ENCODE assay signal across 36 mouse cellular contexts in genomic region chr15:9271876-9272275, GRCm38 (mm10). TPM values are rescaled to one million over a fixed set of nuclear protein-coding genes. Genes with fewer than 3 reads are reported as not detected.
DNase-seq lines count a peak whose midpoint lies in the region; ATAC-seq and TF ChIP-seq lines count a peak whose summit lies in the region.
"Had no signal": no experiment of that assay in that cellular context is flagged by ENCODE, and none has a peak within 500 bp of the region (broad histone marks: within the 10 kb centered on the region; RNA-seq: fewer than 3 reads in every experiment).

No protein-coding gene starts in this region.

- no peak overlapping the region for H3K4me3 ChIP-seq in heart, embryonic 12.5 days
- H3K4me3 ChIP-seq in CH12.LX (replicated peaks in 1 of 3; ENCODE audit: low read depth in 2 of 3, low read length in 2 of 3, poor library complexity in 1 of 3) (no peak overlapping the region), MEL (ENCODE audit: control insufficient read depth in 1 of 2, insufficient read depth in 1 of 2, low read depth in 2 of 2, low read length in 2 of 2) (no peak overlapping the region)
- no peak overlapping the region for H3K4me3 ChIP-seq in forebrain, embryonic 13.5 days
- H3K4me3 ChIP-seq: embryonic facial prominence, embryonic 15.5 days; forebrain, embryonic 15.5 days; gastrocnemius, adult 2 months; heart, embryonic 13.5 days had no signal

- no peaks in the 10 kb centered on the region for H3K4me1 ChIP-seq in heart, embryonic 12.5 days (replicated peaks)
- H3K4me1 ChIP-seq in CH12.LX (ENCODE audit: control insufficient read depth in 1 of 2, insufficient read depth in 2 of 2) (peaks cover 0 to 4% of the 10 kb centered on the region in 2 experiments; a peak in 2 of 4 replicates), MEL (ENCODE audit: control insufficient read depth in 1 of 2, insufficient read depth in 2 of 2, low read length in 2 of 2) (no peaks in the 10 kb centered on the region)
- H3K4me1 ChIP-seq in forebrain, embryonic 13.5 days: no peaks in the 10 kb centered on the region
- H3K4me1 ChIP-seq: embryonic facial prominence, embryonic 15.5 days; forebrain, embryonic 15.5 days; heart, embryonic 13.5 days had no signal

- H3K79me2 ChIP-seq in CH12.LX (replicated peaks; ENCODE audit: control insufficient read depth, extremely low read depth, insufficient read depth, poor library complexity, severe bottlenecking): no peaks in the 10 kb centered on the region
- H3K79me2 ChIP-seq in MEL (ENCODE audit: control insufficient read depth, insufficient read depth, low read length, poor library complexity): no peaks in the 10 kb centered on the region

- H3K36me3 ChIP-seq in heart, embryonic 12.5 days: no peaks in the 10 kb centered on the region
- H3K36me3 ChIP-seq in CH12.LX (replicated peaks in 1 of 2; ENCODE audit: control insufficient read depth in 1 of 2, insufficient read depth in 1 of 2, low read length in 1 of 2): no peaks in the 10 kb centered on the region
- H3K36me3 ChIP-seq in MEL (ENCODE audit: control insufficient read depth in 1 of 2, insufficient read depth in 2 of 2, low read length in 2 of 2): no peaks in the 10 kb centered on the region
- H3K36me3 ChIP-seq in forebrain, embryonic 13.5 days (ENCODE audit: poor library complexity, severe bottlenecking): no peaks in the 10 kb centered on the region
- H3K36me3 ChIP-seq: embryonic facial prominence, embryonic 15.5 days; forebrain, embryonic 15.5 days; heart, embryonic 13.5 days had no signal

- no peak for TF ChIP-seq POLR2A in CH12.LX (IDR thresholded peaks at IDR 0.05; ENCODE audit: low read depth, low read length)
- TF ChIP-seq POLR2A in MEL (IDR thresholded peaks at IDR 0.05; ENCODE audit: control insufficient read depth in 1 of 2, insufficient read depth in 1 of 2, low read depth in 1 of 2, low read length in 2 of 2, poor library complexity in 1 of 2): no peak

- no peak overlapping the region for H3K4me2 ChIP-seq in heart, embryonic 12.5 days
- no peak overlapping the region for H3K4me2 ChIP-seq in CH12.LX (ENCODE audit: insufficient read depth, low read depth, poor library complexity, severe bottlenecking)
- no peak overlapping the region for H3K4me2 ChIP-seq in forebrain, embryonic 13.5 days
- H3K4me2 ChIP-seq: embryonic facial prominence, embryonic 15.5 days; forebrain, embryonic 15.5 days; heart, embryonic 13.5 days; hindbrain, embryonic 14.5 days had no signal

- no peak for ATAC-seq in heart, embryonic 12.5 days (ENCODE audit: insufficient number of reproducible peaks, low FRiP score)
- 0 out of 2 replicates have a peak, but pooled peaks have one; percentile 6 for ATAC-seq in megakaryocyte progenitor cell, adult 5-6 weeks (replicated peaks; ENCODE audit: poor library complexity)
- no peak for ATAC-seq in forebrain, embryonic 13.5 days
- ATAC-seq: CD4-positive, CD25-positive, alpha-beta regulatory T cell, adult 4 months; forebrain, embryonic 15.5 days; hindbrain, postnatal 0 days; intestine, postnatal 0 days had no signal

- in situ Hi-C loops in CH12.LX (cut with MboI; ENCODE audit: low pct_ligation_motif_present, low pct_unique_long_range_greater_than_20kb, low sequenced_read_pairs): no loop called here

- H3K27me3 ChIP-seq in heart, embryonic 12.5 days (replicated peaks): no peaks in the 10 kb centered on the region
- no peaks in the 10 kb centered on the region for H3K27me3 ChIP-seq in CH12.LX (replicated peaks)
- H3K27me3 ChIP-seq in MEL (ENCODE audit: control insufficient read depth in 1 of 2, insufficient read depth in 2 of 2, low read length in 2 of 2): no peaks in the 10 kb centered on the region
- no peaks in the 10 kb centered on the region for H3K27me3 ChIP-seq in forebrain, embryonic 13.5 days
- H3K27me3 ChIP-seq: embryonic facial prominence, embryonic 15.5 days; forebrain, embryonic 15.5 days; heart, embryonic 13.5 days had no signal

- peak; percentile 52 for DNase-seq in heart, adult 11 months
- peak; percentile 3 for DNase-seq in CH12.LX (ENCODE audit: extremely low read depth)
- peak; percentile 55 for DNase-seq in MEL (ENCODE audit: low read depth, low spot score)
- DNase-seq in spleen, postnatal 14 days (ENCODE audit: low spot score in 2 of 2): no peak
- DNase-seq: adrenal gland, adult 2 months; adrenal gland, postnatal 14 days; cerebellum, adult 11-12 months; cerebellum, adult 8-10 months; cerebellum, postnatal 10 days; cerebellum, postnatal 36 days; embryo, embryonic 11 days; gastrocnemius, adult 2 months; gastrocnemius, postnatal 14 days; heart, adult 18-20 months; heart, postnatal 14 days; heart, postnatal 4 days had no signal

- no peak overlapping the region for H3K9ac ChIP-seq in heart, embryonic 12.5 days
- H3K9ac ChIP-seq in CH12.LX (ENCODE audit: insufficient read depth, low read depth) (no peak overlapping the region), MEL (ENCODE audit: control insufficient read depth, low read depth, low read length, poor library complexity, severe bottlenecking) (no peak overlapping the region)
- no peak overlapping the region for H3K9ac ChIP-seq in forebrain, embryonic 13.5 days
- H3K9ac ChIP-seq: embryonic facial prominence, embryonic 15.5 days; forebrain, embryonic 15.5 days; heart, embryonic 13.5 days; hindbrain, embryonic 14.5 days had no signal

- TF ChIP-seq EP300 in CH12.LX (IDR thresholded peaks at IDR 0.05; ENCODE audit: low read length) (no peak), MEL (IDR thresholded peaks at IDR 0.05; ENCODE audit: low read depth in 1 of 2, low read length in 2 of 2) (peak; percentile 8 to 42; a peak in 1 of 4 replicates)

- TF ChIP-seq CTCF in CH12.LX (conservative IDR thresholded peaks at IDR 0.05 in 1 of 2, IDR thresholded peaks at IDR 0.05 in 1 of 2; ENCODE audit: low read depth in 2 of 2, low read length in 2 of 2): no peak
- TF ChIP-seq CTCF in MEL (IDR thresholded peaks at IDR 0.05 in 2 of 3, conservative IDR thresholded peaks at IDR 0.05 in 1 of 3; ENCODE audit: control insufficient read depth in 1 of 3, insufficient read depth in 1 of 3, low read depth in 2 of 3, low read length in 3 of 3, poor library complexity in 1 of 3, severe bottlenecking in 1 of 3): no peak

- dilution Hi-C loops in CH12.LX (cut with MboI; ENCODE audit: extremely low pct_ligation_motif_present, extremely low pct_unique_long_range_greater_than_20kb, low sequenced_read_pairs): no loop called here

- H3K9me3 ChIP-seq in heart, embryonic 12.5 days (replicated peaks): no peaks in the 10 kb centered on the region
- no peaks in the 10 kb centered on the region for H3K9me3 ChIP-seq in CH12.LX (replicated peaks; ENCODE audit: low read length)
- no peaks in the 10 kb centered on the region for H3K9me3 ChIP-seq in MEL (replicated peaks; ENCODE audit: insufficient read depth, low read length)
- no peaks in the 10 kb centered on the region for H3K9me3 ChIP-seq in forebrain, embryonic 13.5 days (replicated peaks)
- H3K9me3 ChIP-seq: embryonic facial prominence, embryonic 15.5 days; forebrain, embryonic 15.5 days; heart, embryonic 13.5 days had no signal

- no peak overlapping the region for H3K27ac ChIP-seq in heart, embryonic 12.5 days (ENCODE audit: poor library complexity, severe bottlenecking)
- H3K27ac ChIP-seq in CH12.LX (ENCODE audit: insufficient read depth, low read depth): no peak overlapping the region
- H3K27ac ChIP-seq in MEL (ENCODE audit: control insufficient read depth, low read depth, low read length): no peak overlapping the region
- H3K27ac ChIP-seq in forebrain, embryonic 13.5 days: no peak overlapping the region
- H3K27ac ChIP-seq: embryonic facial prominence, embryonic 15.5 days; forebrain, embryonic 15.5 days; gastrocnemius, adult 2 months; heart, embryonic 13.5 days; hindbrain, embryonic 14.5 days; hindbrain, postnatal 0 days had no signal

- TF ChIP-seq RAD21 in CH12.LX (IDR thresholded peaks at IDR 0.05; ENCODE audit: low read depth, low read length) (no peak), MEL (IDR thresholded peaks at IDR 0.05; ENCODE audit: low read depth, low read length) (no peak)

- 66% methylated on average over 7 of the region's 7 CpGs for WGBS in heart, embryonic 12.5 days
- 81% methylated on average over 7 of the region's 7 CpGs for WGBS in forebrain, embryonic 13.5 days

TF ChIP-seq in CH12.LX, 34 proteins besides CTCF, POLR2A, EP300 and RAD21 (continues in another document):
- TF ChIP-seq SIN3A (IDR thresholded peaks at IDR 0.05; ENCODE audit: low read length) (no peak), KAT2A (IDR thresholded peaks at IDR 0.05; ENCODE audit: insufficient replicate concordance, low read length) (no peak), ZNF384 (IDR thresholded peaks at IDR 0.05; ENCODE audit: low read depth, low read length) (no peak), MXI1 (IDR thresholded peaks at IDR 0.05; ENCODE audit: low read depth, low read length) (no peak), MAZ (IDR thresholded peaks at IDR 0.05; ENCODE audit: low read depth, low read length) (no peak), ZC3H11A (IDR thresholded peaks at IDR 0.05; ENCODE audit: low read depth, low read length) (no peak), SMC3 (IDR thresholded peaks at IDR 0.05; ENCODE audit: low read depth, low read length) (no peak), CHD1 (IDR thresholded peaks at IDR 0.05; ENCODE audit: low read depth, low read length) (no peak), CHD2 (IDR thresholded peaks at IDR 0.05; ENCODE audit: low read length) (no peak)

TF ChIP-seq in MEL, 35 proteins besides CTCF, POLR2A, EP300 and RAD21 (continues in another document):
- TF ChIP-seq MYB (IDR thresholded peaks at IDR 0.05; ENCODE audit: low read depth, low read length) (no peak), NELFE (IDR thresholded peaks at IDR 0.05; ENCODE audit: low read depth, low read length) (no peak), RCOR1 (IDR thresholded peaks at IDR 0.05; ENCODE audit: low read depth, low read length) (no peak), ZNF384 (IDR thresholded peaks at IDR 0.05; ENCODE audit: low read depth, low read length) (no peak), USF1 (IDR thresholded peaks at IDR 0.05; ENCODE audit: low read depth, low read length) (no peak), E2F4 (IDR thresholded peaks at IDR 0.05; ENCODE audit: borderline replicate concordance, low read depth, low read length) (no peak), ELF1 (IDR thresholded peaks at IDR 0.05; ENCODE audit: low read depth, low read length) (no peak), POLR2AphosphoS2 (IDR thresholded peaks at IDR 0.05; ENCODE audit: low read length) (no peak), BHLHE40 (IDR thresholded peaks at IDR 0.05; ENCODE audit: borderline replicate concordance, low read depth, low read length) (no peak)

RNA-seq across cellular contexts. Expression of gene Ugt3a1, which starts 4.8 kb away (rescaled TPM):
- polyA plus RNA-seq in heart, embryonic 12.5 days (2016; fragmentation: Nextera tagmentation; extraction: Ambion mirVana): not detected in 2 replicates
- not detected in 2 replicates for total RNA-seq in CH12.LX (2012; rRNA removed)
- not detected in 2 replicates for total RNA-seq in CH12.LX (2014; rRNA removed)
- not detected in 2 replicates for polyA plus RNA-seq in CH12.LX (2012; ENCODE audit: insufficient read length, low read depth)
- not detected in 2 replicates for total RNA-seq in MEL (2012; rRNA removed)
- polyA plus RNA-seq in MEL (2012; ENCODE audit: insufficient read depth in 1 of 2, insufficient read length in 2 of 2, low read depth in 1 of 2, low replicate concordance in 2 of 2, missing spikeins in 1 of 2): not detected
- not detected in 2 replicates for total RNA-seq in megakaryocyte progenitor cell, adult 5-6 weeks (2015)
- not detected in 2 replicates for total RNA-seq in megakaryocyte progenitor cell, adult 5-6 weeks (2017)
- polyA plus RNA-seq in forebrain, embryonic 13.5 days (2015; fragmentation: Nextera tagmentation; extraction: Ambion mirVana): not detected in 2 replicates
- total RNA-seq: ES-E14; gastrocnemius, adult 2 months; gastrocnemius, postnatal 14 days; gastrocnemius, postnatal 4 days; heart, adult 18-20 months; heart, postnatal 14 days; heart, postnatal 4 days; hindbrain, postnatal 0 days had no signal
- polyA plus RNA-seq: adrenal gland, adult 2 months; brain, embryonic 14.5 days; C2C12; CD4-positive, CD25-positive, alpha-beta regulatory T cell, adult 4 months; cortical plate, adult 2 months; embryonic facial prominence, embryonic 11.5 days; forebrain, embryonic 11.5 days; forebrain, embryonic 15.5 days; heart, embryonic 13.5 days; heart, embryonic 16.5 days; hindbrain, embryonic 11.5 days; hindbrain, embryonic 14.5 days; hindbrain, postnatal 0 days; intestine, embryonic 14.5 days; intestine, postnatal 0 days had no signal

Comparison
In these comparisons a context has a peak if more than half of its experiments do, and no peak if none do; other contexts are left out.
1. DNase-seq: peak in heart, adult 11 months (single experiment), CH12.LX (single experiment) and MEL (single experiment); none in spleen, postnatal 14 days (0 of 2).